Mouse (Mus musculus): ENCODE measurements around the gene Dusp1.

- TF ChIP-seq CTCF (IDR thresholded peaks at IDR 0.05; ENCODE audit: low read depth) (no peak), EP300 (optimal IDR thresholded peaks at IDR 0.05) (no peak)
These were observed 71.0 kb downstream of the Dusp1 start for GRCm38 (mm10) chr17:26490910-26491309.

Data from stomach, postnatal 0 days (tissue).